Mouse (Mus musculus): Measurements from ENCODE around the gene Fhdc1. TPM values are rescaled to one million over a fixed set of nuclear protein-coding genes. Genes with fewer than 3 reads are reported as not detected.
A peak's percentile ranks its signal among the peaks of the same experiment; 100 is the strongest.

Fhdc1 gene
- polyA plus RNA-seq, 1 experiment = 4.1 TPM

- no peak for TF ChIP-seq GATA1 (IDR thresholded peaks at IDR 0.05; ENCODE audit: low read length)
Observed at GRCm38 (mm10) chr3:84427779-84428178, 52.5 kb downstream of the Fhdc1 start.

- TF ChIP-seq GATA1 (IDR thresholded peaks at IDR 0.05; ENCODE audit: low read length) = no peak
Observed at GRCm38 (mm10) chr3:84422340-84422739, 57.9 kb downstream of the Fhdc1 start.

GRCm38 (mm10) chr3:84413868-84414267, 66.4 kb downstream of the Fhdc1 start:
- TF ChIP-seq GATA1 (IDR thresholded peaks at IDR 0.05; ENCODE audit: low read length) = peak; percentile 67

- no peak for TF ChIP-seq GATA1 (IDR thresholded peaks at IDR 0.05; ENCODE audit: low read length)
Observed at GRCm38 (mm10) chr3:84412920-84413319, 67.3 kb downstream of the Fhdc1 start.

- TF ChIP-seq GATA1 (IDR thresholded peaks at IDR 0.05; ENCODE audit: low read length) = no peak
Observed at GRCm38 (mm10) chr3:84409474-84409862, 70.8 kb downstream of the Fhdc1 start.

- no peak for TF ChIP-seq GATA1 (IDR thresholded peaks at IDR 0.05; ENCODE audit: low read length)
Observed at GRCm38 (mm10) chr3:84408756-84409473, 71.3 kb downstream of the Fhdc1 start.

GRCm38 (mm10) chr3:84405523-84405922, 74.7 kb downstream of the Fhdc1 start:
- TF ChIP-seq GATA1 (IDR thresholded peaks at IDR 0.05; ENCODE audit: low read length) = no peak

GRCm38 (mm10) chr3:84403389-84403788, 76.8 kb downstream of the Fhdc1 start:
- TF ChIP-seq GATA1 (IDR thresholded peaks at IDR 0.05; ENCODE audit: low read length) = no peak

GRCm38 (mm10) chr3:84402716-84403115, 77.5 kb downstream of the Fhdc1 start:
- TF ChIP-seq GATA1 (IDR thresholded peaks at IDR 0.05; ENCODE audit: low read length) = no peak

GRCm38 (mm10) chr3:84397976-84398375, 82.3 kb downstream of the Fhdc1 start:
- TF ChIP-seq GATA1 (IDR thresholded peaks at IDR 0.05; ENCODE audit: low read length) = no peak

GRCm38 (mm10) chr3:84396240-84396639, 84.0 kb downstream of the Fhdc1 start:
- TF ChIP-seq GATA1 (IDR thresholded peaks at IDR 0.05; ENCODE audit: low read length) = no peak

GRCm38 (mm10) chr3:84395840-84396239, 84.4 kb downstream of the Fhdc1 start:
- TF ChIP-seq GATA1 (IDR thresholded peaks at IDR 0.05; ENCODE audit: low read length) = no peak

- TF ChIP-seq GATA1 (IDR thresholded peaks at IDR 0.05; ENCODE audit: low read length) = no peak
Observed at GRCm38 (mm10) chr3:84394841-84395447, 85.3 kb downstream of the Fhdc1 start.

Other genes with a start within 250 kb of the Fhdc1 start
- 0.19 TPM in 1 of 2 replicates, not detected in the other for gene Trim2, start 173.6 kb downstream of the Fhdc1 start, polyA plus RNA-seq (2012)
- gene Arfip1, start 102.2 kb upstream of the Fhdc1 start, polyA plus RNA-seq (2012) = 22.6 and 26.6 TPM in 2 replicates
- gene Tigd4, start 113.1 kb upstream of the Fhdc1 start, polyA plus RNA-seq (2012) = not detected in 2 replicates
- gene Tmem154, start 185.8 kb upstream of the Fhdc1 start, polyA plus RNA-seq (2012) = not detected in 2 replicates

All from G1E-ER4 (cell line).